Mouse (Mus musculus): Measurements from ENCODE around the gene Gpalpp1. TPM values are rescaled to one million over a fixed set of nuclear protein-coding genes. Genes with fewer than 3 reads are reported as not detected.

Gpalpp1 gene
- polyA plus RNA-seq, 1 experiment from 2014 or later = 11.9 TPM

DNA sequence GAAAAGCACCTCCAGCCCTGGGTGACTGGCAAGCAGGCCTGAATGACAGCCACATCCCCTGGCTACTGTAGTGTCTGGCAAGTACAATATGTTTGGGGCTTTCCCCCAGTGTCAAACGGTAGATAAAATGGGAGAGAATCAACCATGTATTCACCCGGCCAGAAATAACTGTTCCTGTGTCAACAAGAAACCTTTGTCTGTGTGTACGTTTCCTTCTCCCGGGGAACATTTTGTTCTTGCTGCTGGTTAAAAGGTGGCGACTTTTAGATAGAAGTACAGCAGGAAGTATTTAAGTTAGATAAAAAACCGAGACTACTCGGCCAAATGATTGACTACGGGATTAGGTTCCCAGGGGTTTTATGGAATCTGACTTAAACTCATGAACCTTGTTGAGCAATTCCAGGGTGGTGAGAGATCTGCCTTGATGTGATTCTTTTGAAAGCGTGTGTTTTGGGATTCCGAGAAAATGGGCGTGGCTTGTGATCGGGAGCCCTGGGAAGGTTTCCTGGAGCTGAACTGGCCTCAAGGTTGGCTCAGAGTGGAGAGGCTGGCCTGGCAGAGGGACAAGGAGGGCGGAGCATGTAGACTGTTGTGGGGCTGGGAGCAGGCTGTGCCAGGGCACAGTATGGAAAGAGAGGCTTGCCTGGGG, 39.1 kb upstream of the Gpalpp1 start:
- H3K4me2 ChIP-seq (ENCODE audit: low read length) = peak overlapping the region; percentile 46

GRCm38 (mm10) chr14:76148294-76148693, 37.7 kb upstream of the Gpalpp1 start:
- no peak overlapping the region for H3K4me3 ChIP-seq (ENCODE audit: low read depth, low read length)
- 86% methylated on average over 10 of the region's 10 CpGs for WGBS

More for the DNA sequence above, 39.1 kb upstream of the Gpalpp1 start:
- ATAC-seq (replicated peaks; ENCODE audit: low FRiP score, low TSS enrichment, low read depth) = no peak
- H3K9ac ChIP-seq (ENCODE audit: low read length) = peak overlapping the region; percentile 23; the same call in 1 of the 2 replicates
- 0 out of 2 replicates have a peak, but pooled peaks cover 4% of the 10 kb centered on the region for H3K4me1 ChIP-seq (replicated peaks; ENCODE audit: control insufficient read depth, insufficient read depth, low read length)
- no peaks in the 10 kb centered on the region for H3K36me3 ChIP-seq (ENCODE audit: control insufficient read depth, insufficient read depth, low read length)
- no peaks in the 10 kb centered on the region for H3K27me3 ChIP-seq (replicated peaks; ENCODE audit: control insufficient read depth, insufficient read depth, low read length)
- no peaks in the 10 kb centered on the region for H3K9me3 ChIP-seq (ENCODE audit: control insufficient read depth, low read length)
- H3K27ac ChIP-seq (ENCODE audit: low read depth) = no peak overlapping the region
- DNase-seq (ENCODE audit: low spot score) = peak; percentile 65
- peak overlapping the region; percentile 10; the same call in 1 of the 2 replicates for H3K4me3 ChIP-seq (ENCODE audit: low read depth, low read length)
- 26% methylated on average over 13 of the region's 13 CpGs for WGBS

DNA sequence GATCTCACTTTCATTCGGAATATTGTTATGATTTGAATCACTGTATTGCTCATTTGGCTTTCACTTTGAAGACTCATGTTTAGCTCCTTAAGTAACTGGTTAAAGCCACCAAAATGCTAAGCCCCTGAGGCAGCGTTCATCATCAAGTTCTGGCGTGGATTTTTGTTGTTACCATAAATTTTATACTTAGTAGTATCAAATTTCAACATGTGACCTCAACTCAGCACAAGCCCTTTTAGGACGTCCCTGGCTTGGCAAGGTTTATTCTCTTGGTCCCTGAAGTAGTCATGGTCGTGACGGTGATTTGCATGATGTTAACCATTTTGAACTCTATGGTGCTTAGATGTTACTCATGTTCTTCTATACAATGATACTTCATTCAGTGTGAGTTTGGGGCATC, 36.5 kb upstream of the Gpalpp1 start:
- H3K36me3 ChIP-seq (ENCODE audit: control insufficient read depth, insufficient read depth, low read length) = no peaks in the 10 kb centered on the region
- ATAC-seq (replicated peaks; ENCODE audit: low FRiP score, low TSS enrichment, low read depth) (no peak), DNase-seq (ENCODE audit: low spot score) (no peak)
- no peak overlapping the region for H3K4me3 ChIP-seq (ENCODE audit: low read depth, low read length)
- no peaks in the 10 kb centered on the region for H3K27me3 ChIP-seq (replicated peaks; ENCODE audit: control insufficient read depth, insufficient read depth, low read length)
- H3K9me3 ChIP-seq (ENCODE audit: control insufficient read depth, low read length) = no peaks in the 10 kb centered on the region
- no peak overlapping the region for H3K27ac ChIP-seq (ENCODE audit: low read depth)
- 71% methylated on average over 6 of the region's 6 CpGs for WGBS
- H3K9ac ChIP-seq (ENCODE audit: low read length) = no peak overlapping the region
- H3K4me2 ChIP-seq (ENCODE audit: low read length) = no peak overlapping the region
- 0 out of 2 replicates have a peak, but pooled peaks cover 4% of the 10 kb centered on the region for H3K4me1 ChIP-seq (replicated peaks; ENCODE audit: control insufficient read depth, insufficient read depth, low read length)

More at GRCm38 (mm10) chr14:76148294-76148693, 37.7 kb upstream of the Gpalpp1 start:
- no peaks in the 10 kb centered on the region for H3K9me3 ChIP-seq (ENCODE audit: control insufficient read depth, low read length)
- H3K4me2 ChIP-seq (ENCODE audit: low read length) = no peak overlapping the region
- H3K36me3 ChIP-seq (ENCODE audit: control insufficient read depth, insufficient read depth, low read length) = no peaks in the 10 kb centered on the region
- H3K9ac ChIP-seq (ENCODE audit: low read length) = no peak overlapping the region
- ATAC-seq (replicated peaks; ENCODE audit: low FRiP score, low TSS enrichment, low read depth) = no peak
- H3K27ac ChIP-seq (ENCODE audit: low read depth) = no peak overlapping the region
- H3K4me1 ChIP-seq (replicated peaks; ENCODE audit: control insufficient read depth, insufficient read depth, low read length) = 0 out of 2 replicates have a peak, but pooled peaks cover 4% of the 10 kb centered on the region
- no peak for DNase-seq (ENCODE audit: low spot score)
- H3K27me3 ChIP-seq (replicated peaks; ENCODE audit: control insufficient read depth, insufficient read depth, low read length) = no peaks in the 10 kb centered on the region

DNA sequence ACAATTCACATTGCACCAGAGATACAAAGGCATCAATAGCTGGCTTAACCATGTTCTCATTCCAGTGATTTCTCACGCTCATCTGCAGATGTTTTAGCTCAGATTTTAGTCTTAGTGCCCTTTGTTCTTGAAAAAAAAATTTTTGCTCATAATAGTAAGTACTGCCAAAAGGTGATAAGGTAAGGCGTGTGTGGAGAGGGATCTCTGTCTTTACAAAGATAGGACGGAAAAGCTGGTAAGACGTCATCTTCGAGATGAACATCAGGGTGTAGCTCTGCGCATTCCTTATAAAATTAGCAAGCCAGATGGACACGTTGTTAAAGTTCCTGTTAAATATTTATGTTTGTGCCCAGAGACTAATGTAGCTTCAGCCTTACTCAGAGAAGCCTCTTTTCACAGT, 35.3 kb upstream of the Gpalpp1 start:
- WGBS = 41% methylated on average over 7 of the region's 7 CpGs
- Histone ChIP-seq H3K4me3 (ENCODE audit: low read depth, low read length) (no peak overlapping the region), H3K27me3 (replicated peaks; ENCODE audit: control insufficient read depth, insufficient read depth, low read length) (no peaks in the 10 kb centered on the region), H3K4me2 (ENCODE audit: low read length) (no peak overlapping the region), H3K36me3 (ENCODE audit: control insufficient read depth, insufficient read depth, low read length) (no peaks in the 10 kb centered on the region), H3K9me3 (ENCODE audit: control insufficient read depth, low read length) (no peaks in the 10 kb centered on the region), H3K27ac (ENCODE audit: low read depth) (no peak overlapping the region), H3K4me1 (replicated peaks; ENCODE audit: control insufficient read depth, insufficient read depth, low read length) (0 out of 2 replicates have a peak, but pooled peaks cover 4% of the 10 kb centered on the region), H3K9ac (ENCODE audit: low read length) (no peak overlapping the region)
- no peak for ATAC-seq (replicated peaks; ENCODE audit: low FRiP score, low TSS enrichment, low read depth)
- no peak for DNase-seq (ENCODE audit: low spot score)

GRCm38 (mm10) chr14:76145248-76145647, 34.7 kb upstream of the Gpalpp1 start:
- Histone ChIP-seq H3K4me3 (ENCODE audit: low read depth, low read length) (no peak overlapping the region), H3K27me3 (replicated peaks; ENCODE audit: control insufficient read depth, insufficient read depth, low read length) (no peaks in the 10 kb centered on the region), H3K36me3 (ENCODE audit: control insufficient read depth, insufficient read depth, low read length) (no peaks in the 10 kb centered on the region), H3K4me2 (ENCODE audit: low read length) (no peak overlapping the region), H3K4me1 (replicated peaks; ENCODE audit: control insufficient read depth, insufficient read depth, low read length) (0 out of 2 replicates have a peak, but pooled peaks cover 4% of the 10 kb centered on the region), H3K9me3 (ENCODE audit: control insufficient read depth, low read length) (no peaks in the 10 kb centered on the region), H3K9ac (ENCODE audit: low read length) (no peak overlapping the region), H3K27ac (ENCODE audit: low read depth) (no peak overlapping the region)
- 95% methylated on average over 1 of the region's 1 CpGs for WGBS
- DNase-seq (ENCODE audit: low spot score) (no peak), ATAC-seq (replicated peaks; ENCODE audit: low FRiP score, low TSS enrichment, low read depth) (no peak)

DNA sequence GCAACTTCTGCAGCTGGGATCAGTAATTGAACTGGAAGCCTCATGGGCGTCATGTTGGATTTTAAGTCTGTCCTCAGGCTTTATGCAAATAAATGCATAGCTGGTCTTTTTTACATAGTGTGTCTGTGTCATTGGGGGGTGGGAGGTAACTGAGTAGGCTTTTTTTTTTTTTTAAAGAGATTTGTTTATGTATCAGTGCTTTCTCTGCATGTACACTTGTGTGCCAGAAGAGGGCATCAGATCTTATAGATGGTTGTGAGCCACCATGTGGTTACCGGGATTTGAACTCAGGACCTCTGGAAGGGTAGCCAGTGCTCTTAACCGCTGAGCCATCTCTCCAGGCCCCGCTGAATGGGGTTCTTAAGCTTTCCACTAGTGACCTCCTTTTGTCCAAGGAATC, 24.4 kb upstream of the Gpalpp1 start:
- H3K27me3 ChIP-seq (replicated peaks; ENCODE audit: control insufficient read depth, insufficient read depth, low read length) = no peaks in the 10 kb centered on the region
- 91% methylated on average over 4 of the region's 4 CpGs for WGBS
- no peak overlapping the region for H3K4me2 ChIP-seq (ENCODE audit: low read length)
- ATAC-seq (replicated peaks; ENCODE audit: low FRiP score, low TSS enrichment, low read depth) (no peak), DNase-seq (ENCODE audit: low spot score) (no peak)
- no peaks in the 10 kb centered on the region for H3K9me3 ChIP-seq (ENCODE audit: control insufficient read depth, low read length)
- H3K27ac ChIP-seq (ENCODE audit: low read depth) = no peak overlapping the region
- no peaks in the 10 kb centered on the region for H3K4me1 ChIP-seq (replicated peaks; ENCODE audit: control insufficient read depth, insufficient read depth, low read length)
- peaks cover 66% of the 10 kb centered on the region for H3K36me3 ChIP-seq (ENCODE audit: control insufficient read depth, insufficient read depth, low read length)
- H3K4me3 ChIP-seq (ENCODE audit: low read depth, low read length) = no peak overlapping the region
- no peak overlapping the region for H3K9ac ChIP-seq (ENCODE audit: low read length)

GRCm38 (mm10) chr14:76128174-76128573, 17.6 kb upstream of the Gpalpp1 start:
- Histone ChIP-seq H3K9me3 (ENCODE audit: control insufficient read depth, low read length) (no peaks in the 10 kb centered on the region), H3K27ac (ENCODE audit: low read depth) (no peak overlapping the region), H3K27me3 (replicated peaks; ENCODE audit: control insufficient read depth, insufficient read depth, low read length) (no peaks in the 10 kb centered on the region), H3K36me3 (ENCODE audit: control insufficient read depth, insufficient read depth, low read length) (peaks cover 87% of the 10 kb centered on the region), H3K4me3 (ENCODE audit: low read depth, low read length) (no peak overlapping the region), H3K9ac (ENCODE audit: low read length) (no peak overlapping the region), H3K4me1 (replicated peaks; ENCODE audit: control insufficient read depth, insufficient read depth, low read length) (no peaks in the 10 kb centered on the region), H3K4me2 (ENCODE audit: low read length) (no peak overlapping the region)
- 83% methylated on average over 4 of the region's 4 CpGs for WGBS
- ATAC-seq (replicated peaks; ENCODE audit: low FRiP score, low TSS enrichment, low read depth) = no peak
- DNase-seq (ENCODE audit: low spot score) = no peak

GRCm38 (mm10) chr14:76127311-76127710, 16.8 kb upstream of the Gpalpp1 start:
- H3K4me3 ChIP-seq (ENCODE audit: low read depth, low read length) = no peak overlapping the region
- H3K36me3 ChIP-seq (ENCODE audit: control insufficient read depth, insufficient read depth, low read length) = peaks cover 87% of the 10 kb centered on the region
- 85% methylated on average over 3 of the region's 3 CpGs for WGBS
- H3K4me2 ChIP-seq (ENCODE audit: low read length) = no peak overlapping the region
- H3K27me3 ChIP-seq (replicated peaks; ENCODE audit: control insufficient read depth, insufficient read depth, low read length) = no peaks in the 10 kb centered on the region
- H3K4me1 ChIP-seq (replicated peaks; ENCODE audit: control insufficient read depth, insufficient read depth, low read length) = no peaks in the 10 kb centered on the region
- no peak overlapping the region for H3K27ac ChIP-seq (ENCODE audit: low read depth)
- no peak for ATAC-seq (replicated peaks; ENCODE audit: low FRiP score, low TSS enrichment, low read depth)
- no peaks in the 10 kb centered on the region for H3K9me3 ChIP-seq (ENCODE audit: control insufficient read depth, low read length)
- no peak overlapping the region for H3K9ac ChIP-seq (ENCODE audit: low read length)
- DNase-seq (ENCODE audit: low spot score) = no peak

GRCm38 (mm10) chr14:76122663-76123058, 12.1 kb upstream of the Gpalpp1 start:
- Histone ChIP-seq H3K27me3 (replicated peaks; ENCODE audit: control insufficient read depth, insufficient read depth, low read length) (no peaks in the 10 kb centered on the region), H3K4me1 (replicated peaks; ENCODE audit: control insufficient read depth, insufficient read depth, low read length) (no peaks in the 10 kb centered on the region), H3K36me3 (ENCODE audit: control insufficient read depth, insufficient read depth, low read length) (peaks cover 79% of the 10 kb centered on the region), H3K27ac (ENCODE audit: low read depth) (no peak overlapping the region), H3K9ac (ENCODE audit: low read length) (no peak overlapping the region), H3K9me3 (ENCODE audit: control insufficient read depth, low read length) (no peaks in the 10 kb centered on the region), H3K4me2 (ENCODE audit: low read length) (no peak overlapping the region), H3K4me3 (ENCODE audit: low read depth, low read length) (no peak overlapping the region)
- ATAC-seq (replicated peaks; ENCODE audit: low FRiP score, low TSS enrichment, low read depth) (no peak), DNase-seq (ENCODE audit: low spot score) (no peak)
- WGBS = 93% methylated on average over 8 of the region's 8 CpGs
